Mouse (Mus musculus) cerebellum, adult 11-12 months (tissue): ENCODE measurements around the gene 2310002L09Rik.
"Not testable (repeated sequence)": the region's sequence is repeated elsewhere in the genome, so short reads cannot be mapped to it uniquely, and the experiment has no call there.

Source experiments
- DNase-seq: peaks from one replicate; pipeline ENCODE4 v3.0.0; 2022

The 2310002L09Rik gene

GRCm38 (mm10) chr4:73950375-73950896 lies at the start of gene 2310002L09Rik:
Gene 2310002L09Rik, minus strand, starts transcription at chr4:73950846.
- DNase-seq, result no peak

GRCm38 (mm10) chr4:73980454-73980853 lies 29.8 kb upstream of the 2310002L09Rik start:
- DNase-seq, result no peak

GRCm38 (mm10) chr4:73920660-73921059 lies 30.0 kb downstream of the 2310002L09Rik start, which contains the start of gene Gm11756:
Gene Gm11756, minus strand, starts transcription at chr4:73920760.
- not testable (repeated sequence) for DNase-seq

- DNase-seq, result not testable (repeated sequence)
These were observed 44.8 kb downstream of the 2310002L09Rik start, which contains the start of gene Gm13871 for GRCm38 (mm10) chr4:73905853-73906252. Gene Gm13871, minus strand, starts transcription at chr4:73905953.

- DNase-seq, result not testable (repeated sequence)
These were observed 59.6 kb downstream of the 2310002L09Rik start, which contains the start of gene Gm11757 for GRCm38 (mm10) chr4:73891012-73891411. Gene Gm11757, minus strand, starts transcription at chr4:73891112.
